Mouse (Mus musculus) liver, adult 2 months (tissue): Measurements from ENCODE around the gene Pxmp4.

Experiments
- CTCF ChIP-seq: fragments of 200-500 bp; IDR thresholded peaks from 2 replicates; pipeline ENCODE4 v1.5.1; 2011; ENCODE audit warnings: low read depth, low read length, control low read depth
- POLR2A ChIP-seq: fragments of 200-500 bp; IDR thresholded peaks from 2 replicates; pipeline ENCODE4 v1.6.1; 2011; ENCODE audit warnings: low read length, control low read depth; ENCODE audit not compliant: insufficient read depth; ENCODE audit errors: extremely low read depth

- TF ChIP-seq CTCF, result no peak
- TF ChIP-seq POLR2A, result no peak
Measured at GRCm38 (mm10) chr2:154551927-154552326, 51.6 kb downstream of the Pxmp4 start.
